Mouse (Mus musculus): ENCODE measurements at regions not wholly inside any gene's neighbourhood (a gene's known extent, or its start where the extent isn't known, plus 50 kb on each side); places are given as distances from the start of the nearest gene placed in this dataset.

DNA sequence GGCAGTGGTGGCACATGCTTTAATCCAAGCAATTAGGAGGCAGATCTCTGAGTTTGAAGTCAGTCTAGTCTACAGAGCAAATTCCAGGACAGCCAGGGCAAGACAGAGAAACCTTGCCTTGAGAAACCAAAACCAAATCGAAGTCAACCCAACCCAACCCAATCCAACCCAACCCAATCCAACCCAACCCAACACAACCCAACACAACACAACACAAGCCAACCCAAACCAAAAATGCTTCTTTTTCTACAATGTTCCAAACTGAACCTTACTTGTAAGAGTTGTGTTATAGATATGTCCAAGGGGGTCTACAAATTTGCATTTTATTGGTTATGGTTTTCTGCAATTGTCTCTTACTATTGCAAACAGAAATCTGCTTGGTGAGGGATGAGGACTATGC lies 52.8 kb upstream of the Chodl start:
- intact Hi-C loops (cut with DNase I): no loop called here
- DNase-seq (ENCODE audit: low spot score in 2 of 2): no peak

GRCm38 (mm10) chr16:78859006-78859405 lies 71.7 kb upstream of the Chodl start:
- DNase-seq (ENCODE audit: low spot score in 2 of 2): no peak
- intact Hi-C loops (cut with DNase I): no loop called here

DNA sequence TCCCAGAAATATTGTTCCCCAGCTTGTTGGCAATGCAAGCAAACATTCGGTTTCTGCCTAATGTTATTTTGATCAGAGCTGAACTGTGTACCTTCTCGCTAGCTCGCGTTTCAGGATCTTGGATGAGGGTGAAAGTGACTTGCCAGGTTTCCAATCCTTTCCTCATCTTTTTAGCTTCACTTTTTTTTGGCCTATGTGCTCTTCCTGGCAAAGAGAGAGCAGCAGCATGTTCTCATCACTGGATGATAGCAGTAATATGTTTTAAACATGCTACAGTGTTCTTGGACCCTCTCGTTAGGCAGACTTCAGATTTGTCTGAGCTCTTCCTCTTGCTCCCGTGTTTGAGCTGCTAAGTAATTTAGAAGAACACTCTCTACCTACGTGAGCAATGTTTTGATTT lies 99.8 kb upstream of the Chodl start:
- intact Hi-C loops (cut with DNase I): no loop called here
- no peak for DNase-seq (ENCODE audit: low spot score in 2 of 2)

- DNase-seq (ENCODE audit: low spot score in 2 of 2): no peak
- intact Hi-C loops (cut with DNase I): no loop called here
Measured at GRCm38 (mm10) chr16:78827739-78828138, 103.0 kb upstream of the Chodl start.

GRCm38 (mm10) chr16:78790064-78790463 lies 140.7 kb upstream of the Chodl start:
- DNase-seq (ENCODE audit: low spot score in 2 of 2): no peak
- intact Hi-C loops (cut with DNase I): no loop called here

GRCm38 (mm10) chr16:78759226-78759625 lies 171.5 kb upstream of the Chodl start:
- DNase-seq (ENCODE audit: low spot score in 2 of 2): no peak
- intact Hi-C loops (cut with DNase I): no loop called here

GRCm38 (mm10) chr16:78737902-78738301 lies 161.4 kb upstream of the D16Ertd472e start:
- intact Hi-C loops (cut with DNase I): no loop called here
- no peak for DNase-seq (ENCODE audit: low spot score in 2 of 2)

DNA sequence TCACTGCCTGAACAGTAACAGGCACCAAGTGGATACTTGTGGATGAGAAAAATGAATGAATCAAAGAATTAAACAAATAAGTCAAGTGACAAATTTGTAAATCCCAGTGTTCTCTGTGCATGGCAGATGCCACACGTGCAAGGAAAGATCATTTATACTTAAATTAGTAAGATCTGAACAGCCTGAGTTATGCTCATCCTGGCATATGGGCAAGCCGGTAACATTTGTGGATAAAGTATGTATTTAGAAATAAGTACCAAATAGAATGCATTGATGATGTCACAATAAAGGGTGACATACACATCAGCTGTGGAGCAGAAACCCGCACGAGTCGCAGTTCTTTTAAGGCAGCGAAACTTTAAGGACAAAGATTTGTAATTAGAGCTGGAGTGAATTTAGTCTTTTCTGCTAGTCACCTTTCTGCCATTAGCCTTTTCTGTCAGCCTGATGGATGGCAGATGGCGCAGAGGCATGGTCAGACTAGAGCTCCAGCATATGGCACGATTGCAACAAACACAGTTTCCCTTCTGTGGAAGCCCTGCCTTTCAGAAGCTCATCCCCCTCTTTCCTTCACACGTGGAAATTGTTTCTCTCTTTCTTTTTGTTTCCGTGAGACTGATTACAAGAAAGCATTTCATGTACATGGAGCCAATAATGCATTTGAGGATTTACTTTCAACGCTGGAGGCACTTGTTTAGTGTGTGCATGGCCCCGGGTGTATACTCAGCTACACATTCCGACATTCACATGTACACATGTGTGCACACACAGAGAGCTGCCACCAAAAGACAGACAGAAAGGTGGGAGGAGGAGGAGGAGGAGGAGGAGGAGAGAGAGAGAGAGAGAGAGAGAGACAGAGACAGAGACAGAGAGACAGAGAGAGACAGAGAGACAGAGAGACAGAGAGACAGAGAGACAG lies 154.3 kb upstream of the D16Ertd472e start:
- intact Hi-C loops (cut with DNase I): no loop called here

DNA sequence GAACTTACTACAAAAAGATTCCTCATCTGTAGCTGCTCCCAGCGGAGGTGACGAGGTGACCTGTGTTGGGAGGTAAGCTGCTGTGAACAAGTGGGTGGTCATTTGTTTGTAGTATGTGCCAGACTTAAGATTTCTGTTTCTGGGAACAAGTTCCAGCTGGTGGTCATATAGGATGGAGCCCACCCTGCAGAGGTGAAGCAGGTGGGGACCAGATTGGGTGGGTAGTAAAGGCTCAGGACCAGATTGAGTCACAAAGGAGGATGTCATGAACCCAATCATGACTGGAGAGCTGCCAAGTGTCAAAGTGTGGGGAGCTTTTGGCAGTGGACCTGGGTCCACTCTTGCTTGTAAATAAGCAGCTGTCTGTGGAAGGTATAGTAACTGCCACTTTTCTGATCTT lies 149.0 kb upstream of the D16Ertd472e start:
- no peak for DNase-seq (ENCODE audit: low spot score in 2 of 2)
- intact Hi-C loops (cut with DNase I): no loop called here

More for the DNA sequence above, 154.3 kb upstream of the D16Ertd472e start:
- peak in 1 of 2 experiments; percentile 3 for DNase-seq (ENCODE audit: low spot score in 2 of 2)

- intact Hi-C loops (cut with DNase I): no loop called here
- DNase-seq (ENCODE audit: low spot score in 2 of 2): no peak
Measured at GRCm38 (mm10) chr16:78709943-78710342, 133.4 kb upstream of the D16Ertd472e start.

DNA sequence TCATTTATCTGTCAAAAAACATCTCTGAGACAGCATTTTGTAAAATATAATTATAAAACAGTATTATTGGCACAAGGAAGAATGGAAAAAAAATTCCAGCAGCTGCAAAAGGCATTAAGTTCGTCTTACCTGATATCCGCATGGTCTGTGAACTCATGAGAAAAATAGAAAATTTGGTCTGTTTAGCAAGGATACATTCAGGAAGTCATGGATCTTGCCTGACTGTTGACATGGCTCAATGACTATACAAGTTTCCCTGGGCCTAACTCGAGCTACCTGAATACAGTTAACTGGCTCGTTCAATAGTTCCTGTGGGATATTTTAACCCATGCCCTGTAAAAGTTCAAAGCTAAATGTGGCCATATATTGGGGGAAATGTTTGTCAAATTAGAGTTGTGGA lies 131.1 kb upstream of the D16Ertd472e start:
- intact Hi-C loops (cut with DNase I): no loop called here
- no peak for DNase-seq (ENCODE audit: low spot score in 2 of 2)

DNA sequence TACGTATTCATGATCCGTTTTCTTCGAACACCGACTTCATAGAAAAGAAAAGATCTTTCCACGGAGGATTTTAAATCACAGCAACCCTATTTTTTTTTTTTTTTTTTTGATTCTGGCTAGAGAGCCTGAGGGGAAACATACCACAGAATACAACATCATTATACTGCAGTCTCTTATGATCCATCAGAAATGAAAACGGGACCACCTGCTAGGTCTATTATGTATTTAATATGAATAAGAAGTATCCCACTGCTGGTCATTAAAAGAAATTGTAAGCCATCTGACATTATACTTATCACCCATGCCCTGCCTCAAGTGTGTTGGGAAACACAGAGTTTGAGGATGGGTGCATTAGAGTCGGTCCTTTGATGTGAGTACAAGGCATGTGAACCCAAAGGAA lies 130.7 kb upstream of the D16Ertd472e start:
- DNase-seq (ENCODE audit: low spot score in 2 of 2): no peak
- intact Hi-C loops (cut with DNase I): no loop called here

- intact Hi-C loops (cut with DNase I): no loop called here
- no peak for DNase-seq (ENCODE audit: low spot score in 2 of 2)
Measured at GRCm38 (mm10) chr16:78697514-78698209, 121.2 kb upstream of the D16Ertd472e start.

- intact Hi-C loops (cut with DNase I): no loop called here
- no peak for DNase-seq (ENCODE audit: low spot score in 2 of 2)
Measured at GRCm38 (mm10) chr16:78688251-78688650, 111.7 kb upstream of the D16Ertd472e start.

- intact Hi-C loops (cut with DNase I): no loop called here
- DNase-seq (ENCODE audit: low spot score in 2 of 2): no peak
Measured at GRCm38 (mm10) chr16:78685160-78685559, 108.7 kb upstream of the D16Ertd472e start.

DNA sequence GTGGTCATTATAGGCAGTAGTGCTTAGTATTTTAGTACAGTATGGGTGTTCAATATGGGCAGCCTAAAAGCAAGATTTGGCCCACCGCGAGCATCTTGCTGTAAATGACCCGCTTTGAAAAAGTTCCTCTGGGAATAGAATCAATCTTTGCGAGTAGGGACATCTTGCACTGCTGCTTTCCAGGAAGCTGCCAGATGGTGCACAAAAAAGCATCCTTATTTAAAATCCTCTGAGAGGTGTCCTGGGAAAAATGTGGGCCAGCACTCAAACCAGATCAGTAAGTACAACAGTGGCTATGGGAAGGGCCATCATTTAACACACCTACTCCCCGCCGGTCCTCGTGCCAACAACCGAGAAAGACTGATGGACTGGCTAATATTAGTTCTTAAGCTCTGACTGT lies 107.5 kb upstream of the D16Ertd472e start:
- peak; percentile 8 to 16 for DNase-seq (ENCODE audit: low spot score in 2 of 2)
- intact Hi-C loops (cut with DNase I): no loop called here

GRCm38 (mm10) chr16:78661126-78661525 lies 84.6 kb upstream of the D16Ertd472e start:
- no peak for DNase-seq (ENCODE audit: low spot score in 2 of 2)

GRCm38 (mm10) chr16:78644710-78645109 lies 68.2 kb upstream of the D16Ertd472e start:
- intact Hi-C loops (cut with DNase I): no loop called here
- peak in 1 of 2 experiments; percentile 10 for DNase-seq (ENCODE audit: low spot score in 2 of 2)

More at GRCm38 (mm10) chr16:78661126-78661525, 84.6 kb upstream of the D16Ertd472e start:
- intact Hi-C loops (cut with DNase I): no loop called here

GRCm38 (mm10) chr16:78641717-78642116 lies 65.2 kb upstream of the D16Ertd472e start:
- intact Hi-C loops (cut with DNase I): no loop called here
- DNase-seq (ENCODE audit: low spot score in 2 of 2): no peak

GRCm38 (mm10) chr16:78641205-78641604 lies 64.7 kb upstream of the D16Ertd472e start:
- intact Hi-C loops (cut with DNase I): no loop called here
- no peak for DNase-seq (ENCODE audit: low spot score in 2 of 2)

GRCm38 (mm10) chr16:78637452-78637851 lies 60.9 kb upstream of the D16Ertd472e start:
- intact Hi-C loops (cut with DNase I): loop anchor here (5.0 kb wide), 2 partner anchors 60 to 315 kb away; partner anchors contain the start of gene D16Ertd472e
- DNase-seq (ENCODE audit: low spot score in 2 of 2): no peak

All from left cerebral cortex, postnatal 36 days (tissue).